8 mouse cellular contexts compared by ENCODE assay signal in genomic region chr14:62836926-62837640, GRCm38 (mm10). TPM values are rescaled to one million over a fixed set of nuclear protein-coding genes. Genes with fewer than 3 reads are reported as not detected.
A peak's percentile ranks its signal among the peaks of the same experiment; 100 is the strongest.
DNase-seq lines count a peak whose midpoint lies in the region; ATAC-seq lines count a peak whose summit lies in the region.

No protein-coding gene starts in this region.

- ATAC-seq in erythroblast, adult 5-6 weeks (replicated peaks; ENCODE audit: low FRiP score, poor library complexity, severe bottlenecking): peak; percentile 96
- peak; percentile 97 for ATAC-seq in kidney, embryonic 15.5 days (replicated peaks; ENCODE audit: low FRiP score)
- ATAC-seq in monocyte, adult 5-6 weeks (replicated peaks; ENCODE audit: insufficient number of reproducible peaks, low FRiP score, low TSS enrichment, poor library complexity, severe bottlenecking): peak; percentile 92

- DNase-seq in B cell, adult 2 months: peak; percentile 96 to 98
- DNase-seq in brain, adult 2 months (ENCODE audit: low read depth, low spot score): peak; percentile 100
- DNase-seq in heart, embryonic 10.5 days (ENCODE audit: low spot score): peak; percentile 99
- DNase-seq in liver: peak; percentile 96
- peak; percentile 99 for DNase-seq in splenic B cell, adult 2 months (ENCODE audit: low read depth, low spot score)

- no peaks in the 10 kb centered on the region for H3K27me3 ChIP-seq in heart, embryonic 10.5 days (ENCODE audit: insufficient read depth, poor library complexity, severe bottlenecking)
- H3K27me3 ChIP-seq in kidney, embryonic 15.5 days: no peaks in the 10 kb centered on the region
- H3K27me3 ChIP-seq in splenic B cell, adult 2 months (ENCODE audit: control insufficient read depth, insufficient read depth, low read length, poor library complexity, severe bottlenecking): no peaks in the 10 kb centered on the region

- peak overlapping the region; percentile 77 for H3K4me2 ChIP-seq in kidney, embryonic 15.5 days

- peaks cover 11% of the 10 kb centered on the region for H3K36me3 ChIP-seq in heart, embryonic 10.5 days
- H3K36me3 ChIP-seq in kidney, embryonic 15.5 days: peaks cover 6% of the 10 kb centered on the region
- H3K36me3 ChIP-seq in splenic B cell, adult 2 months (ENCODE audit: control insufficient read depth, insufficient read depth, low read length, poor library complexity, severe bottlenecking): no peaks in the 10 kb centered on the region

- H3K27ac ChIP-seq in heart, embryonic 10.5 days: peak overlapping the region; percentile 90
- H3K27ac ChIP-seq in kidney, embryonic 15.5 days: peak overlapping the region; percentile 86

- H3K4me3 ChIP-seq in heart, embryonic 10.5 days: peak overlapping the region; percentile 96
- peak overlapping the region; percentile 93 for H3K4me3 ChIP-seq in kidney, embryonic 15.5 days (replicated peaks)

- H3K4me1 ChIP-seq in heart, embryonic 10.5 days: peaks cover 21% of the 10 kb centered on the region
- H3K4me1 ChIP-seq in kidney, embryonic 15.5 days: peaks cover 20% of the 10 kb centered on the region

- whole genome bisulfite sequencing in heart, embryonic 10.5 days: under 1% methylated on average over 37 of the region's 37 CpGs
- under 1% methylated on average over 37 of the region's 37 CpGs for WGBS in kidney, embryonic 15.5 days

- peak overlapping the region; percentile 37; the same call in 1 of the 2 replicates for H3K9ac ChIP-seq in kidney, embryonic 15.5 days

- H3K9me3 ChIP-seq in heart, embryonic 10.5 days: no peaks in the 10 kb centered on the region
- no peaks in the 10 kb centered on the region for H3K9me3 ChIP-seq in kidney, embryonic 15.5 days (replicated peaks)

RNA-seq across cellular contexts. Expression of gene Wdfy2, which starts 0.4 kb away (rescaled TPM):
- 4.8 and 7.9 TPM in 2 replicates for total RNA-seq in erythroblast, adult 5-6 weeks (2015; ENCODE audit: low replicate concordance)
- total RNA-seq in erythroblast, adult 5-6 weeks (2017; ENCODE audit: low replicate concordance): 4.7 and 8.0 TPM in 2 replicates
- polyA plus RNA-seq in heart, embryonic 10.5 days (2016; fragmentation: Nextera tagmentation; extraction: Ambion mirVana): 8.9 and 9.5 TPM in 2 replicates
- 7.3 and 7.9 TPM in 2 replicates for polyA plus RNA-seq in kidney, embryonic 15.5 days (2015; fragmentation: Nextera tagmentation; extraction: Ambion mirVana)
- 29.0 to 31.6 TPM (median 29.2 TPM) in 3 replicates for total RNA-seq in monocyte, adult 5-6 weeks (2017)

Comparison
In these comparisons a context has a peak if more than half of its experiments do, and no peak if none do; other contexts are left out.
1. Peak in every context shown above with its lines: DNase-seq, ATAC-seq, H3K4me3 ChIP-seq and H3K27ac ChIP-seq.